Mouse (Mus musculus): ENCODE results near the gene Cxcl17.

GRCm38 (mm10) chr7:25383891-25384290, 28.8 kb downstream of the Cxcl17 start:
- TF ChIP-seq CTCF (IDR thresholded peaks at IDR 0.05) (no peak), EP300 (IDR thresholded peaks at IDR 0.05) (no peak)

Data from lung, postnatal 0 days (tissue).